Mouse (Mus musculus) CH12.LX (cell line): ENCODE measurements around the gene Stard10. TPM values are rescaled to one million over a fixed set of nuclear protein-coding genes. Genes with fewer than 3 reads are reported as not detected.

Source experiments
- DNase-seq: peaks from one replicate; pipeline ENCODE4 v3.0.0-alpha.2; 2013; ENCODE audit errors: extremely low read depth
- H3K27ac ChIP-seq: 2 replicates; pipeline ENCODE4 v1.5.1; 2012; ENCODE audit warnings: low read depth, mild to moderate bottlenecking, control low read depth, moderate library complexity; ENCODE audit not compliant: insufficient read depth
- H3K27me3 ChIP-seq: replicated peaks from 2 replicates; pipeline ENCODE3; 2012; ENCODE audit warnings: inconsistent platforms
- H3K36me3 ChIP-seq, 2 experiments: replicated peaks in 1 of 2; 2 replicates each; pipeline versions ENCODE3 to v1.6.1; 2012; ENCODE audit warnings: inconsistent platforms in 1 of 2, low read length in 1 of 2, mild to moderate bottlenecking in 1 of 2, mixed read lengths in 1 of 2, moderate library complexity in 1 of 2; ENCODE audit not compliant: control insufficient read depth in 1 of 2, insufficient read depth in 1 of 2
- H3K4me1 ChIP-seq, 2 experiments: 2 replicates each; pipeline ENCODE4 v1.6.1; 2012; ENCODE audit warnings: inconsistent platforms in 1 of 2, moderate library complexity in 1 of 2; ENCODE audit not compliant: insufficient read depth in 2 of 2, control insufficient read depth in 1 of 2
- H3K4me2 ChIP-seq: 2 replicates; pipeline ENCODE4 v1.6.1; 2012; ENCODE audit warnings: low read depth, mild to moderate bottlenecking, control low read depth; ENCODE audit not compliant: poor library complexity, insufficient read depth, severe bottlenecking
- H3K4me3 ChIP-seq, 3 experiments: fragments of 150-350 bp in 1 of 3; sonication (generic) in 1 of 3; replicated peaks in 1 of 3; 2 replicates each; pipeline versions ENCODE3 to v1.5.1; 2011 to 2012; ENCODE audit warnings: low read depth in 2 of 3, low read length in 2 of 3, mild to moderate bottlenecking in 2 of 3, moderate library complexity in 2 of 3, control low read depth in 1 of 3, improper control_type of control experiment in 1 of 3, inconsistent platforms in 1 of 3, mixed read lengths in 1 of 3; ENCODE audit not compliant: poor library complexity in 1 of 3
- H3K79me2 ChIP-seq: replicated peaks from 2 replicates; pipeline ENCODE4 v1.6.1; 2012; ENCODE audit warnings: mild to moderate bottlenecking, moderate library complexity; ENCODE audit not compliant: control insufficient read depth, poor library complexity, insufficient read depth, severe bottlenecking; ENCODE audit errors: extremely low read depth
- H3K9ac ChIP-seq: 2 replicates; pipeline ENCODE4 v1.6.1; 2012; ENCODE audit warnings: low read depth, mild to moderate bottlenecking, control low read depth, moderate library complexity; ENCODE audit not compliant: insufficient read depth
- H3K9me3 ChIP-seq: replicated peaks from 2 replicates; pipeline ENCODE3; 2012; ENCODE audit warnings: low read length, inconsistent platforms, mixed read lengths
- BHLHE40 ChIP-seq: IDR thresholded peaks from 2 replicates; pipeline ENCODE4 v1.6.1; 2011; ENCODE audit warnings: mild to moderate bottlenecking, low read depth, low read length, improper control_type of control experiment
- CHD1 ChIP-seq: IDR thresholded peaks from 2 replicates; pipeline ENCODE4 v1.6.1; 2012; ENCODE audit warnings: low read depth, low read length, improper control_type of control experiment, inconsistent platforms
- CHD2 ChIP-seq: IDR thresholded peaks from 2 replicates; pipeline ENCODE4 v1.6.1; 2011; ENCODE audit warnings: low read length, improper control_type of control experiment
- CTCF ChIP-seq, 2 experiments: IDR thresholded peaks in 1 of 2; conservative IDR thresholded peaks in 1 of 2; 2 replicates each; pipeline ENCODE4 v1.5.1; 2011 to 2012; ENCODE audit warnings: low read depth in 2 of 2, low read length in 2 of 2, improper control_type of control experiment in 1 of 2, inconsistent platforms in 1 of 2, mild to moderate bottlenecking in 1 of 2, moderate library complexity in 1 of 2
- HCFC1 ChIP-seq: IDR thresholded peaks from 2 replicates; pipeline ENCODE4 v1.6.1; 2012; ENCODE audit warnings: low read depth, mild to moderate bottlenecking, inconsistent platforms, low read length, improper control_type of control experiment
- MAFK ChIP-seq: IDR thresholded peaks from 2 replicates; pipeline ENCODE4 v1.6.1; 2011; ENCODE audit warnings: low read length, improper control_type of control experiment; ENCODE audit not compliant: insufficient replicate concordance
- MAZ ChIP-seq: IDR thresholded peaks from 2 replicates; pipeline ENCODE4 v1.6.1; 2012; ENCODE audit warnings: low read depth, mild to moderate bottlenecking, inconsistent platforms, low read length, improper control_type of control experiment, moderate library complexity
- MEF2A ChIP-seq: IDR thresholded peaks from 2 replicates; pipeline ENCODE4 v1.6.1; 2014; ENCODE audit warnings: low read depth, mild to moderate bottlenecking, inconsistent platforms, low read length, improper control_type of control experiment, borderline replicate concordance
- MXI1 ChIP-seq: IDR thresholded peaks from 2 replicates; pipeline ENCODE4 v1.6.1; 2011; ENCODE audit warnings: mild to moderate bottlenecking, low read depth, low read length, improper control_type of control experiment
- MYC ChIP-seq: IDR thresholded peaks from 2 replicates; pipeline ENCODE4 v1.6.1; 2011; ENCODE audit warnings: low read depth, mild to moderate bottlenecking, improper control_type of control experiment, low read length
- NELFE ChIP-seq: IDR thresholded peaks from 2 replicates; pipeline ENCODE4 v1.6.1; 2011; ENCODE audit warnings: low read depth, low read length, improper control_type of control experiment
- NRF1 ChIP-seq: IDR thresholded peaks from 2 replicates; pipeline ENCODE4 v1.6.1; 2014; ENCODE audit warnings: low read depth, mild to moderate bottlenecking, inconsistent platforms, low read length, improper control_type of control experiment, moderate library complexity
- RCOR1 ChIP-seq: conservative IDR thresholded peaks from 2 replicates; pipeline ENCODE4 v1.6.1; 2012; ENCODE audit warnings: low read depth, mild to moderate bottlenecking, inconsistent platforms, low read length, improper control_type of control experiment
- SIN3A ChIP-seq: IDR thresholded peaks from 2 replicates; pipeline ENCODE4 v1.6.1; 2012; ENCODE audit warnings: low read length, improper control_type of control experiment, inconsistent platforms
- UBTF ChIP-seq: IDR thresholded peaks from 2 replicates; pipeline ENCODE4 v1.6.1; 2012; ENCODE audit warnings: low read depth, mild to moderate bottlenecking, inconsistent platforms, low read length, improper control_type of control experiment, moderate library complexity
- ZKSCAN1 ChIP-seq: IDR thresholded peaks from 2 replicates; pipeline ENCODE4 v1.6.1; 2012; ENCODE audit warnings: low read depth, inconsistent platforms, low read length, improper control_type of control experiment, borderline replicate concordance
- ZMIZ1 ChIP-seq: IDR thresholded peaks from 2 replicates; pipeline ENCODE4 v1.6.1; 2012; ENCODE audit warnings: low read depth, mild to moderate bottlenecking, inconsistent platforms, low read length, improper control_type of control experiment
- ZNF384 ChIP-seq: IDR thresholded peaks from 2 replicates; pipeline ENCODE4 v1.6.1; 2012; ENCODE audit warnings: low read depth, low read length, improper control_type of control experiment, inconsistent platforms
- dilution Hi-C: fragments of 300-500 bp; cut with MboI; formaldehyde crosslinking; loops from 2 replicates; pipeline ENCODE4 v1.14.3; 2020; ENCODE audit warnings: low sequenced_read_pairs; ENCODE audit not compliant: extremely low pct_unique_long_range_greater_than_20kb, extremely low pct_ligation_motif_present
- in situ Hi-C: fragments of 300-500 bp; cut with MboI; formaldehyde crosslinking; loops from 3 replicates; pipeline ENCODE4 v1.14.3; 2019; ENCODE audit warnings: low sequenced_read_pairs, low pct_ligation_motif_present, low pct_unique_long_range_greater_than_20kb, mixed read lengths
- polyA plus RNA-seq: library from polyadenylated mRNA; unstranded; fragments of >175 nt; gene quantifications from 2 replicates; pipeline ENCODE4 v1.2.1, GENCODE M21; 2012; ENCODE audit warnings: low read depth; ENCODE audit not compliant: insufficient read length
- total RNA-seq, 2 experiments: library from RNA; depleted of rRNA; stranded (reverse); fragments of 300-350 nt in 1 of 2; fragments of >200 nt in 1 of 2; gene quantifications; 2 replicates each; pipeline ENCODE4 v1.2.3; 2012 to 2014

Stard10 gene
- total and polyA plus RNA-seq, 3 experiments: 2.4 to 12.7 (median 6.7) TPM

GRCm38 (mm10) chr7:101383756-101384155, 66.9 kb downstream of the Stard10 start:
- Histone ChIP-seq H3K9me3 (no peaks in the 10 kb centered on the region), H3K27ac (no peak overlapping the region)
- TF ChIP-seq NELFE (no peak), MXI1 (no peak), CHD2 (no peak), MAFK (no peak), ZKSCAN1 (no peak), CTCF (conservative IDR thresholded peaks at IDR 0.05 in 1 of 2, IDR thresholded peaks at IDR 0.05 in 1 of 2; ENCODE audit: low read depth in 2 of 2, low read length in 2 of 2) (no peak), ZNF384 (no peak), MYC (no peak), HCFC1 (no peak), MEF2A (no peak), SIN3A (no peak), CHD1 (no peak), UBTF (no peak), BHLHE40 (no peak), RCOR1 (no peak), MAZ (no peak), ZMIZ1 (no peak), NRF1 (no peak)
- TF ChIP-seq, all 38 proteins: peak for 0
- no peak overlapping the region for H3K4me3 ChIP-seq
- peaks cover 45 to 68% of the 10 kb centered on the region in 2 experiments for H3K4me1 ChIP-seq
- in situ Hi-C loops (no loop called here), dilution Hi-C loops (no loop called here)
- DNase-seq: no peak
- peaks cover 2% of the 10 kb centered on the region for H3K79me2 ChIP-seq
- peaks cover 27 to 83% of the 10 kb centered on the region in 2 experiments for H3K36me3 ChIP-seq
- no peak overlapping the region for H3K9ac ChIP-seq
- no peak overlapping the region for H3K4me2 ChIP-seq
- no peaks in the 10 kb centered on the region for H3K27me3 ChIP-seq

DNA sequence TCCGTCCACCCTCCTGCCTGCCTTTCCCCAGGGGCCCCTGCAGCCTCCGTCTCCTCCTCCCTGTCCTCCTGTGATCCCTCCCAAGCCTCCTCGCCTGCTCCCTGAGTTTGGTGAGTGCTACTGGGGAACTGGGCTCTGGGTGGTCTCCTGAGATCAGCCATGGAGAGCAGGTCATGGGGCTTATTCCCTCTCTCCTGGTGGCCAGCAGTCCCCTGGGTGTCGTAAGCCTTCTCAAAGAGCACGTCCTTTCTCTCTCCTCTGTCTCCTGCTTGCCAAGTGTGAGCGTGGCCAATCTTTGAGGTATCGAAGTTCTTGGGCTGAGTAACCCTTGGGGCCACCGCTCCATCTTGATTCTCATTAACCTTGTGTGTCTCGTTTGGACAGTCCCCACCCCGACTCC, 68.0 kb downstream of the Stard10 start:
- Histone ChIP-seq H3K4me1 (peaks cover 35 to 57% of the 10 kb centered on the region in 2 experiments), H3K27me3 (no peaks in the 10 kb centered on the region), H3K27ac (no peak overlapping the region), H3K4me2 (no peak overlapping the region), H3K9ac (no peak overlapping the region), H3K4me3 (no peak overlapping the region), H3K9me3 (no peaks in the 10 kb centered on the region), H3K79me2 (no peaks in the 10 kb centered on the region; the same call in 1 of the 2 replicates), H3K36me3 (peaks cover 39 to 86% of the 10 kb centered on the region in 2 experiments)
- TF ChIP-seq MXI1: no peak
- dilution Hi-C loops: no loop called here
- in situ Hi-C loops: no loop called here
- no peak for DNase-seq
